Mouse (Mus musculus) limb, embryonic 13.5 days (tissue): ENCODE results near the gene Pcp2. TPM values are rescaled to one million over a fixed set of nuclear protein-coding genes. Genes with fewer than 3 reads are reported as not detected.
"Not testable (repeated sequence)": the region's sequence is repeated elsewhere in the genome, so short reads cannot be mapped to it uniquely, and the experiment has no call there.

ENCODE experiments used
- ATAC-seq: fragments of 200-750 bp; cut with Nextera tagmentation; 2 replicates; pipeline ENCODE4 v1.8.0; 2017; ENCODE audit warnings: low read depth, moderate number of reproducible peaks, moderate TSS enrichment; ENCODE audit not compliant: low FRiP score
- H3K27ac ChIP-seq: fragments of 300-500 bp; sonication (generic); 2 replicates; pipeline ENCODE4 v1.5.1; 2015; ENCODE audit warnings: inconsistent platforms, mild to moderate bottlenecking, moderate library complexity
- H3K27me3 ChIP-seq: fragments of 300-500 bp; sonication (generic); 2 replicates; pipeline ENCODE4 v1.6.1; 2015; ENCODE audit warnings: mild to moderate bottlenecking, inconsistent platforms
- H3K36me3 ChIP-seq: fragments of 300-500 bp; sonication (generic); 2 replicates; pipeline ENCODE4 v1.6.1; 2015; ENCODE audit warnings: inconsistent platforms, mild to moderate bottlenecking, moderate library complexity
- H3K4me1 ChIP-seq: fragments of 300-500 bp; sonication (generic); 2 replicates; pipeline ENCODE4 v1.6.1; 2015; ENCODE audit warnings: inconsistent platforms
- H3K4me2 ChIP-seq: fragments of 300-500 bp; sonication (generic); replicated peaks from 2 replicates; pipeline ENCODE4 v1.6.1; 2015; ENCODE audit warnings: inconsistent platforms, mild to moderate bottlenecking, moderate library complexity
- H3K4me3 ChIP-seq: fragments of 300-500 bp; sonication (generic); 2 replicates; pipeline ENCODE4 v1.5.1; 2015; ENCODE audit warnings: moderate library complexity, mild to moderate bottlenecking, inconsistent platforms
- H3K9ac ChIP-seq: fragments of 300-500 bp; sonication (generic); 2 replicates; pipeline ENCODE4 v1.6.1; 2015; ENCODE audit warnings: mild to moderate bottlenecking, inconsistent platforms
- H3K9me3 ChIP-seq: fragments of 300-500 bp; sonication (generic); 2 replicates; pipeline ENCODE4 v1.6.1; 2016; ENCODE audit warnings: inconsistent platforms
- WGBS: fragments of 180-500 bp; shearing (Covaris S2); methylation state at CpG from one replicate; pipeline ENCODE4 v1.1.7; 2015; 5-methylcytosine and 5-hydroxymethylcytosine counted together
- polyA plus RNA-seq: library from polyadenylated mRNA; unstranded; fragments of >200 nt; fragmentation: Nextera tagmentation; extraction: Ambion mirVana; gene quantifications from 2 replicates; pipeline ENCODE4 v1.2.1, GENCODE M21; 2015

Gene Pcp2
- polyA plus RNA-seq, 1 experiment from 2014 or later, result 0.33 TPM

- WGBS, result 98% methylated on average over 2 of the region's 2 CpGs
- no peak overlapping the region for H3K27ac ChIP-seq
Observed at GRCm38 (mm10) chr8:3586452-3586851, 38.9 kb downstream of the Pcp2 start.

DNA sequence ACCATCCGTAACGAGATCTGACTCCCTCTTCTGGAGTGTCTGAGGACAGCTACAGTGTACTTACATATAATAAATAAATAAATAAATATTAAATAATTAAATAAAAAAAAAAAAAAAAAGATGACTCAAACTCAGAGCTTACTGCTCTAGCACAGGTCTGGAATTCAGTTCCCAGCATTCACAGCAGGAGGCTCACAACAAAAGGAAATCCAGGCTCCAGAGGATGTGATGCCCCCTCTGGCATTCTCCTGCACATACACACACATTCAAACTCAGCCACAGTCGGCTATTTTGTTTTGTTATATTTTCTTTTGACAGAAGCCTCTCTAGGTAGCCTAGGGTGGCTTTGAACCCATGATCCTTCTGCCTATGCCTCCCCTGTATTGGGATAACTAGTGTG, 43.4 kb downstream of the Pcp2 start:
- ATAC-seq, H3K27me3 ChIP-seq, H3K4me3 ChIP-seq, H3K36me3 ChIP-seq, H3K27ac ChIP-seq, H3K9ac ChIP-seq, H3K4me2 ChIP-seq, H3K4me1 ChIP-seq, H3K9me3 ChIP-seq: not testable (repeated sequence)
- WGBS, result 96% methylated on average over 3 of the region's 3 CpGs

More at GRCm38 (mm10) chr8:3586452-3586851, 38.9 kb downstream of the Pcp2 start:
- H3K4me2 ChIP-seq, result no peak overlapping the region
- ATAC-seq, result no peak
- peaks cover 4% of the 10 kb centered on the region for H3K4me1 ChIP-seq
- no peak overlapping the region for H3K9ac ChIP-seq
- H3K27me3 ChIP-seq, result peaks cover 7% of the 10 kb centered on the region; the same call in 1 of the 2 replicates
- H3K4me3 ChIP-seq, result no peak overlapping the region
- no peaks in the 10 kb centered on the region for H3K36me3 ChIP-seq
- H3K9me3 ChIP-seq, result no peaks in the 10 kb centered on the region

DNA sequence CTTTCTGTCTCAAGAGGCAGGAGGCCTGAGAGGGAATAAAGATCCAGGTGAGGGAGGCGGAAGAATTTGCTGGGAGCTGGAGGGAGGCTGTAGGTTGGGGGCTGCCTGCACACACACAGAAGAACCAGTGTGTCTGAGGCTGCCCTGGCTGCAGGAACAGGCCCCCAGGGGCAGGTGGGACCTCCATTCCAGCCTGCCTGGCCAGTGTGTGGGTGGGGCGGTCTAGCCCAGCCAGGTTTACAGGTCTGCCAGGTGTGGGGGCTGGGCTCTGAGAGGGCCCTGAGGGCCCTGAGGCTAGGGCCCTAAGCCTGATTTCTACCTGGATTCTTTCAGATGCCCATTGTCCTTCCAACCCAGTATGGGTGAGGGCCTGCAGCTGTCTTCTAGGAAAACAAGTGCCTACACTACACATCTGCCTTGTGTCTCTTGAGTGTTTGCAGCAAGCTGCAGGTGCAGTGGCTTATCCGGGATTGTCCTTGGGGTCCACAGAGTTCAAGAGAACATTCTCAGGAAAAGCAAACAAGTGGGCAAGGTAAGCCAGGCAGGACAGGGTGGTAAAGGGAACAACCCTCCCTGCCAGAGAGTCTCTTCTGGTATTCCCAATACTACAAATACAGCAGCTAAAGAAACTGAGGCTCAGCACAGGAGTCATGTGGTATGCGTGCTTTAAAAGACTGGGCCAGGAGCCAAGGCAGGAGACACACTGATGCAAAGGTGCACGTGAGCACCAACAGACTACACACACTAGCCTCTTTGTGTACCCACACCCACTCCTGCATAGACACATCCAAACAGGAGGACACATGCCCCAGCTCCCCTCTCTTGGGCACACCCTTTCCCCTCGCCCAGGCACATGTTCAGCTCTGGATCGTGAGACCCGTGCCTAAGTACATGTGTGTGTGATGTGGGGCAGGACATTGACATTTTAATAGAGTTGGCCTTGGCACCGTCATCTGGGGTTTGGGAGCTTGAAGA, 45.7 kb downstream of the Pcp2 start:
- 61% methylated on average over 9 of the region's 9 CpGs for WGBS
- no peaks in the 10 kb centered on the region for H3K9me3 ChIP-seq
- 0 out of 2 replicates have a peak overlapping the region, but pooled peaks have one; percentile 2 for H3K4me2 ChIP-seq
- H3K36me3 ChIP-seq, result no peaks in the 10 kb centered on the region
- peak; percentile 30; the same call in 1 of the 2 replicates for ATAC-seq
- H3K27ac ChIP-seq, result peak overlapping the region; percentile 34; the same call in 1 of the 2 replicates
- peaks cover 11% of the 10 kb centered on the region for H3K4me1 ChIP-seq
- no peak overlapping the region for H3K4me3 ChIP-seq
- no peak overlapping the region for H3K9ac ChIP-seq
- no peaks in the 10 kb centered on the region for H3K27me3 ChIP-seq

DNA sequence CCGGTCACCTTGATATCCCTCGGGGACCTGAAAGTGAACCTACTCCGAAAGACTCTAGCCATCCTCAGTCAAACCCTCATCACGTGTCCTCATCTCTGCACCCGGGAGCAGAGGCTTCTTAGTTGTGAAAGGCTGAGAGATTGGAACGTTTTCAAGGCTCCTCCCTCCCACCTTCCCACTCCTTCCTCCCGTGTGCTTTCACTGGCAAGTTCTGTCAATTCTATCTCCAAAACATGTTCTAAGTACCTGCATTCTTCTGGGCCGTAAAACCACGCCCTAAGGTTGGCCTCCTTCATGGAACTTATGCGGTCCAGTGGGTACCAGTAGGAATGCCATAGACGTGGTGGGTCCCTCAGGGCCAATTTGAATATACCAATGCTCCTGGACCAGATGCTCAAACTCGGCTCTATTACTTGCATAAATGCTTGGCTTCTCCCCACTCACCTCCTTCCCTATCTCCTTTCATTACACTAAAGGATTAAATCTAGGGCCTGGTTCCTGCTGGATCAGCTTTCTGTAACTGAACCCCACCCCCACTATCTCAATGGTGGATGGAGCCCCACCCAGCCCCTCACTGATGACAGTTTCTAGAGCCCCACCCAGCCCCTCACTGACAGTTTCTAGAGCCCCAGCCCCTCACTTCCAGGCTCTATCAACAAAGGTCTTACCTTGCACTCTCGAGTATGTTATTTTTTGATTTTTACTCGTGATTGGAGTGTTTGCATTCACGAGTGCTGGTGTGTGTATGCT, 49.0 kb downstream of the Pcp2 start:
- no peaks in the 10 kb centered on the region for H3K36me3 ChIP-seq
- no peak overlapping the region for H3K4me3 ChIP-seq
- H3K27me3 ChIP-seq, result no peaks in the 10 kb centered on the region
- H3K9me3 ChIP-seq, result no peaks in the 10 kb centered on the region
- H3K4me2 ChIP-seq, result no peak overlapping the region
- no peak overlapping the region for H3K9ac ChIP-seq
- WGBS, result 65% methylated on average over 15 of the region's 15 CpGs
- no peak for ATAC-seq
- H3K27ac ChIP-seq, result no peak overlapping the region
- H3K4me1 ChIP-seq, result peaks cover 11% of the 10 kb centered on the region

DNA sequence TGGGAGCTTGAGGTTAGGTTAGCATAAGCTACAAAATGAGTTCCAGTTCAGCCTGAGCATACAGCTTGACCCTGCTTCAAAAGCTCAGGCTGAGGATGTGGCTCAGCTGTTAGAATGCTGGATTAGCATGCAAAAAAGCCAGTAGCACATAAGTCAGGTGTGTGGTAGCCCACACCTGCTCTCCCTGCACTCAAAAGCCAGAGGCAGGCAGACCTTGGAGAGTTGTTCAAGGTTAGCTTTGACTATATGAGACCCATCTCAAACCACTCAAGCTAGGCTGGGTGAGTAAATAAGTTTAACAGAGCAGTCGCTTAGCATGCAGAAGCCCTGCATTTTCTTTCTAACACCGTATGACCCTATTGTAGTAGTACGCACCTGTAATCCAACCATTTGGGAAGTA, 50.8 kb downstream of the Pcp2 start:
- H3K9ac ChIP-seq, result no peak overlapping the region
- no peak overlapping the region for H3K27ac ChIP-seq
- 91% methylated on average over 3 of the region's 3 CpGs for WGBS
- no peaks in the 10 kb centered on the region for H3K27me3 ChIP-seq
- no peaks in the 10 kb centered on the region for H3K36me3 ChIP-seq
- peaks cover 6% of the 10 kb centered on the region for H3K4me1 ChIP-seq
- ATAC-seq, result no peak
- H3K9me3 ChIP-seq, result no peaks in the 10 kb centered on the region
- no peak overlapping the region for H3K4me2 ChIP-seq
- H3K4me3 ChIP-seq, result no peak overlapping the region

Other genes with a start within 250 kb of the Pcp2 start
- 8.4 and 10.4 TPM in 2 replicates for gene Arhgef18, start 232.5 kb downstream of the Pcp2 start, polyA plus RNA-seq
- 4.5 and 6.3 TPM in 2 replicates for gene Pex11g, start 157.9 kb downstream of the Pcp2 start, polyA plus RNA-seq
- not detected in 2 replicates for gene Tex45, start 154.7 kb downstream of the Pcp2 start, polyA plus RNA-seq
- 57.0 and 57.8 TPM in 2 replicates for gene Zfp358, start 132.4 kb downstream of the Pcp2 start, polyA plus RNA-seq
- gene Mcoln1, start 125.1 kb downstream of the Pcp2 start, polyA plus RNA-seq, result 54.3 and 54.7 TPM in 2 replicates
- gene Pnpla6, start 110.2 kb downstream of the Pcp2 start, polyA plus RNA-seq, result 23.5 and 25.4 TPM in 2 replicates
- gene C330021F23Rik, start 57.6 kb downstream of the Pcp2 start, polyA plus RNA-seq, result 0.65 and 0.79 TPM in 2 replicates
- gene Camsap3, start 38.3 kb downstream of the Pcp2 start, polyA plus RNA-seq, result 6.6 and 7.2 TPM in 2 replicates
- 60.9 and 61.1 TPM in 2 replicates for gene Xab2, start 4.2 kb downstream of the Pcp2 start, polyA plus RNA-seq
- 97.7 and 99.1 TPM in 2 replicates for gene Pet100, start 4.0 kb downstream of the Pcp2 start, polyA plus RNA-seq
- 27.1 TPM in 2 replicates for gene Stxbp2, start 5.4 kb upstream of the Pcp2 start, polyA plus RNA-seq
- gene Retn, start 30.2 kb upstream of the Pcp2 start, polyA plus RNA-seq, result 0.17 TPM in 1 of 2 replicates, not detected in the other
- gene Mcemp1, start 40.2 kb upstream of the Pcp2 start, polyA plus RNA-seq, result 0.17 TPM in 1 of 2 replicates, not detected in the other
- 16.4 TPM in 2 replicates for gene Fcor, start 46.8 kb upstream of the Pcp2 start, polyA plus RNA-seq
- 41.5 and 43.1 TPM in 2 replicates for gene Trappc5, start 50.8 kb upstream of the Pcp2 start, polyA plus RNA-seq
- gene Fcer2a, start 68.6 kb upstream of the Pcp2 start, polyA plus RNA-seq, result 0.43 and 0.56 TPM in 2 replicates
- not detected in 2 replicates for gene Clec4g, start 95.1 kb upstream of the Pcp2 start, polyA plus RNA-seq
- 0.23 and 0.47 TPM in 2 replicates for gene Cd209a, start 123.4 kb upstream of the Pcp2 start, polyA plus RNA-seq
- gene Cd209e, start 228.8 kb upstream of the Pcp2 start, polyA plus RNA-seq, result not detected in 2 replicates